Mouse (Mus musculus): ENCODE measurements around the gene Kxd1. TPM values are rescaled to one million over a fixed set of nuclear protein-coding genes. Genes with fewer than 3 reads are reported as not detected.
A peak's percentile ranks its signal among the peaks of the same experiment; 100 is the strongest.

The Kxd1 gene
- polyA plus RNA-seq, 1 experiment: 82.2 TPM

- TF ChIP-seq POLR2A (IDR thresholded peaks at IDR 0.05; ENCODE audit: borderline replicate concordance, low read depth, low read length): no peak
- no peak; the same call in 1 of the 2 replicates for TF ChIP-seq CTCF (IDR thresholded peaks at IDR 0.05; ENCODE audit: low read depth, low read length)
- Histone ChIP-seq H3K27ac (ENCODE audit: insufficient read depth, low read depth, low read length) (peak overlapping the region; percentile 70), H3K4me3 (ENCODE audit: insufficient read depth, low read length) (no peak overlapping the region), H3K4me1 (ENCODE audit: control insufficient read depth, insufficient read depth, low read length) (peaks cover 91% of the 10 kb centered on the region)
Observed at GRCm38 (mm10) chr8:70549412-70550184, 21.8 kb upstream of the Kxd1 start.

GRCm38 (mm10) chr8:70547762-70548161 lies 20.0 kb upstream of the Kxd1 start:
- Histone ChIP-seq H3K27ac (ENCODE audit: insufficient read depth, low read depth, low read length) (no peak overlapping the region), H3K4me1 (ENCODE audit: control insufficient read depth, insufficient read depth, low read length) (peaks cover 89% of the 10 kb centered on the region), H3K4me3 (ENCODE audit: insufficient read depth, low read length) (no peak overlapping the region)
- TF ChIP-seq CTCF (IDR thresholded peaks at IDR 0.05; ENCODE audit: low read depth, low read length) (no peak), POLR2A (IDR thresholded peaks at IDR 0.05; ENCODE audit: borderline replicate concordance, low read depth, low read length) (no peak)

GRCm38 (mm10) chr8:70546412-70546811 lies 18.7 kb upstream of the Kxd1 start:
- no peak for TF ChIP-seq POLR2A (IDR thresholded peaks at IDR 0.05; ENCODE audit: borderline replicate concordance, low read depth, low read length)
- Histone ChIP-seq H3K27ac (ENCODE audit: insufficient read depth, low read depth, low read length) (peak overlapping the region; percentile 26), H3K4me3 (ENCODE audit: insufficient read depth, low read length) (no peak overlapping the region), H3K4me1 (ENCODE audit: control insufficient read depth, insufficient read depth, low read length) (peaks cover 88% of the 10 kb centered on the region)

- Histone ChIP-seq H3K27ac (ENCODE audit: insufficient read depth, low read depth, low read length) (peak overlapping the region; percentile 79), H3K4me1 (ENCODE audit: control insufficient read depth, insufficient read depth, low read length) (peaks cover 76% of the 10 kb centered on the region), H3K4me3 (ENCODE audit: insufficient read depth, low read length) (0 out of 2 replicates have a peak overlapping the region, but pooled peaks have one; percentile 12)
- peak; percentile 71; the same call in 1 of the 2 replicates for TF ChIP-seq CTCF (IDR thresholded peaks at IDR 0.05; ENCODE audit: low read depth, low read length)
- no peak for TF ChIP-seq POLR2A (IDR thresholded peaks at IDR 0.05; ENCODE audit: borderline replicate concordance, low read depth, low read length)
Observed at GRCm38 (mm10) chr8:70544200-70544687, 16.5 kb upstream of the Kxd1 start.

GRCm38 (mm10) chr8:70541081-70541480 lies 13.3 kb upstream of the Kxd1 start:
- H3K27ac ChIP-seq (ENCODE audit: insufficient read depth, low read depth, low read length): peak overlapping the region; percentile 61
- H3K4me1 ChIP-seq (ENCODE audit: control insufficient read depth, insufficient read depth, low read length): peaks cover 54% of the 10 kb centered on the region
- no peak for TF ChIP-seq POLR2A (IDR thresholded peaks at IDR 0.05; ENCODE audit: borderline replicate concordance, low read depth, low read length)
- H3K4me3 ChIP-seq (ENCODE audit: insufficient read depth, low read length): peak overlapping the region; percentile 71

GRCm38 (mm10) chr8:70540507-70541071 lies 12.8 kb upstream of the Kxd1 start:
- peak overlapping the region; percentile 71 for H3K4me3 ChIP-seq (ENCODE audit: insufficient read depth, low read length)
- peaks cover 49% of the 10 kb centered on the region for H3K4me1 ChIP-seq (ENCODE audit: control insufficient read depth, insufficient read depth, low read length)
- peak overlapping the region; percentile 61 for H3K27ac ChIP-seq (ENCODE audit: insufficient read depth, low read depth, low read length)
- TF ChIP-seq POLR2A (IDR thresholded peaks at IDR 0.05; ENCODE audit: borderline replicate concordance, low read depth, low read length) (no peak), CTCF (IDR thresholded peaks at IDR 0.05; ENCODE audit: low read depth, low read length) (no peak)

- Histone ChIP-seq H3K4me3 (ENCODE audit: insufficient read depth, low read length) (peak overlapping the region; percentile 71), H3K4me1 (ENCODE audit: control insufficient read depth, insufficient read depth, low read length) (peaks cover 44% of the 10 kb centered on the region), H3K27ac (ENCODE audit: insufficient read depth, low read depth, low read length) (peak overlapping the region; percentile 61)
- TF ChIP-seq CTCF (IDR thresholded peaks at IDR 0.05; ENCODE audit: low read depth, low read length): no peak
- no peak for TF ChIP-seq POLR2A (IDR thresholded peaks at IDR 0.05; ENCODE audit: borderline replicate concordance, low read depth, low read length)
Observed at GRCm38 (mm10) chr8:70540013-70540506, 12.3 kb upstream of the Kxd1 start.

GRCm38 (mm10) chr8:70539077-70539813 lies 11.5 kb upstream of the Kxd1 start, which contains the start of gene Ell:
TSS of gene Ell (plus strand) at chr8:70539457.
- peaks cover 35% of the 10 kb centered on the region for H3K4me1 ChIP-seq (ENCODE audit: control insufficient read depth, insufficient read depth, low read length)
- H3K4me3 ChIP-seq (ENCODE audit: insufficient read depth, low read length): peak within 1 kb of the TSS; percentile 81
- TF ChIP-seq POLR2A (IDR thresholded peaks at IDR 0.05; ENCODE audit: borderline replicate concordance, low read depth, low read length) (0 out of 2 replicates have a peak, but pooled peaks have one; percentile 50), CTCF (IDR thresholded peaks at IDR 0.05; ENCODE audit: low read depth, low read length) (no peak)
- peak within 1 kb of the TSS; percentile 90 for H3K27ac ChIP-seq (ENCODE audit: insufficient read depth, low read depth, low read length)

- peaks cover 32% of the 10 kb centered on the region for H3K4me1 ChIP-seq (ENCODE audit: control insufficient read depth, insufficient read depth, low read length)
- peak overlapping the region; percentile 81 for H3K4me3 ChIP-seq (ENCODE audit: insufficient read depth, low read length)
- H3K27ac ChIP-seq (ENCODE audit: insufficient read depth, low read depth, low read length): peak overlapping the region; percentile 90
- no peak for TF ChIP-seq CTCF (IDR thresholded peaks at IDR 0.05; ENCODE audit: low read depth, low read length)
- TF ChIP-seq POLR2A (IDR thresholded peaks at IDR 0.05; ENCODE audit: borderline replicate concordance, low read depth, low read length): no peak
Observed at GRCm38 (mm10) chr8:70538633-70539076, 10.9 kb upstream of the Kxd1 start.
